Mouse (Mus musculus) heart, embryonic 11.5 days (tissue): ENCODE results near the gene Dyrk1a. TPM values are rescaled to one million over a fixed set of nuclear protein-coding genes. Genes with fewer than 3 reads are reported as not detected.

ENCODE experiments used
- ATAC-seq: fragments of 200-750 bp; cut with Nextera tagmentation; replicated peaks from 2 replicates; pipeline ENCODE4 v1.8.0; 2017; ENCODE audit warnings: moderate library complexity; ENCODE audit not compliant: insufficient number of reproducible peaks, low FRiP score, low TSS enrichment
- H3K27ac ChIP-seq: fragments of 300-500 bp; sonication (generic); 2 replicates; pipeline ENCODE4 v1.5.1; 2014; ENCODE audit warnings: mild to moderate bottlenecking, low read depth, low read length
- H3K27me3 ChIP-seq: fragments of 300-500 bp; sonication (generic); 2 replicates; pipeline ENCODE4 v1.6.1; 2014; ENCODE audit warnings: mild to moderate bottlenecking, low read length, mixed read lengths; ENCODE audit not compliant: control insufficient read depth, insufficient read depth
- H3K36me3 ChIP-seq: fragments of 300-500 bp; sonication (generic); 2 replicates; pipeline ENCODE4 v1.6.1; 2014; ENCODE audit warnings: mild to moderate bottlenecking, low read length, moderate library complexity, mixed read lengths; ENCODE audit not compliant: control insufficient read depth, insufficient read depth
- H3K4me1 ChIP-seq: fragments of 300-500 bp; sonication (generic); 2 replicates; pipeline ENCODE4 v1.6.1; 2014; ENCODE audit warnings: low read length; ENCODE audit not compliant: control insufficient read depth, insufficient read depth
- H3K4me2 ChIP-seq: fragments of 300-500 bp; sonication (generic); 2 replicates; pipeline ENCODE4 v1.6.1; 2014; ENCODE audit warnings: mild to moderate bottlenecking, moderate library complexity
- H3K4me3 ChIP-seq: fragments of 300-500 bp; sonication (generic); 2 replicates; pipeline ENCODE4 v1.5.1; 2014; ENCODE audit warnings: low read depth, low read length
- H3K9ac ChIP-seq: fragments of 300-500 bp; sonication (generic); 2 replicates; pipeline ENCODE4 v1.6.1; 2014; ENCODE audit warnings: mild to moderate bottlenecking, low read depth, low read length, moderate library complexity
- H3K9me3 ChIP-seq: fragments of 300-500 bp; sonication (generic); replicated peaks from 2 replicates; pipeline ENCODE4 v1.6.1; 2016; ENCODE audit warnings: low read length; ENCODE audit not compliant: control insufficient read depth
- WGBS: fragments of 180-500 bp; shearing (Covaris S2); extraction: QIAGEN DNeasy Blood & Tissue Kit; methylation state at CpG from one replicate; pipeline ENCODE4 v1.1.7; 2014; ENCODE audit not compliant: insufficient replicate concordance; 5-methylcytosine and 5-hydroxymethylcytosine counted together
- polyA plus RNA-seq: library from polyadenylated mRNA; unstranded; fragments of >200 nt; fragmentation: Nextera tagmentation; extraction: Ambion mirVana; gene quantifications from 2 replicates; pipeline ENCODE4 v1.2.1, GENCODE M21; 2014

Dyrk1a gene
- polyA plus RNA-seq, 1 experiment from 2014 or later: 11.6 TPM

DNA sequence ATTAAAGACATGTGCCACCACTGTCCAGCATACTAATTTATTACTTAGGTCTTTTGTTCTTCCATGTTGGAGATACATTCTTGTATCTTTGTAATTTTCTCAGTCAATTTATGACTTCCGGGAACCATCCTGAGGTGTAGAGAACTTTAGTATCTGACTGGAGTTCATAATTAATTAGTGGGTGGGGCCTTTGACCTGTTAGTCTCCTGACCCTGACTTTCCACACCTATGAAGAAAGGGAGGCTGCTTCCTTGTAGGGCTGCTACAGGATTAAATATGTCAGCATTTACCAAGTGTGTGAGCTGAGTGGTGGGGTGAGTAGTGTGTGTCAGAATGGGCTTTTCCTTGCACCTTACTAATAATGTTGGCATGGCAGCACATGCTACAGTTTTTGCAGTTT lies 36.4 kb downstream of the Dyrk1a start:
- Histone ChIP-seq H3K4me3 (no peak overlapping the region), H3K27ac (no peak overlapping the region), H3K27me3 (no peaks in the 10 kb centered on the region), H3K4me2 (no peak overlapping the region), H3K9ac (no peak overlapping the region), H3K9me3 (no peaks in the 10 kb centered on the region), H3K36me3 (no peaks in the 10 kb centered on the region), H3K4me1 (peaks cover 57% of the 10 kb centered on the region)
- no peak for ATAC-seq
- WGBS: 84% methylated on average over 1 of the region's 1 CpGs

- 51% methylated on average over 1 of the region's 1 CpGs for WGBS
- Histone ChIP-seq H3K9ac (no peak overlapping the region), H3K4me3 (no peak overlapping the region), H3K36me3 (no peaks in the 10 kb centered on the region), H3K4me1 (peaks cover 44% of the 10 kb centered on the region), H3K27ac (peak overlapping the region; percentile 50; the same call in 1 of the 2 replicates), H3K4me2 (no peak overlapping the region), H3K9me3 (no peaks in the 10 kb centered on the region), H3K27me3 (no peaks in the 10 kb centered on the region)
- ATAC-seq: no peak
These were observed 37.7 kb downstream of the Dyrk1a start for GRCm38 (mm10) chr16:94607468-94607867.

- 84% methylated on average over 9 of the region's 9 CpGs for WGBS
- H3K27ac ChIP-seq: no peak overlapping the region
- peaks cover 31% of the 10 kb centered on the region for H3K4me1 ChIP-seq
- ATAC-seq: no peak
- H3K36me3 ChIP-seq: no peaks in the 10 kb centered on the region
- no peaks in the 10 kb centered on the region for H3K9me3 ChIP-seq
- no peaks in the 10 kb centered on the region for H3K27me3 ChIP-seq
- H3K4me2 ChIP-seq: no peak overlapping the region
- no peak overlapping the region for H3K4me3 ChIP-seq
- H3K9ac ChIP-seq: no peak overlapping the region
These were observed 39.1 kb downstream of the Dyrk1a start for GRCm38 (mm10) chr16:94608706-94609594.

GRCm38 (mm10) chr16:94612573-94612972 lies 42.8 kb downstream of the Dyrk1a start:
- no peak for ATAC-seq
- Histone ChIP-seq H3K4me2 (no peak overlapping the region), H3K9ac (no peak overlapping the region), H3K4me1 (peaks cover 12% of the 10 kb centered on the region), H3K36me3 (peaks cover 3% of the 10 kb centered on the region), H3K9me3 (no peaks in the 10 kb centered on the region; the same call in 1 of the 2 replicates), H3K27ac (no peak overlapping the region), H3K4me3 (no peak overlapping the region), H3K27me3 (no peaks in the 10 kb centered on the region)
- 85% methylated on average over 8 of the region's 8 CpGs for WGBS

- H3K36me3 ChIP-seq: peaks cover 3% of the 10 kb centered on the region
These were observed 47.4 kb downstream of the Dyrk1a start for GRCm38 (mm10) chr16:94617255-94617654.

DNA sequence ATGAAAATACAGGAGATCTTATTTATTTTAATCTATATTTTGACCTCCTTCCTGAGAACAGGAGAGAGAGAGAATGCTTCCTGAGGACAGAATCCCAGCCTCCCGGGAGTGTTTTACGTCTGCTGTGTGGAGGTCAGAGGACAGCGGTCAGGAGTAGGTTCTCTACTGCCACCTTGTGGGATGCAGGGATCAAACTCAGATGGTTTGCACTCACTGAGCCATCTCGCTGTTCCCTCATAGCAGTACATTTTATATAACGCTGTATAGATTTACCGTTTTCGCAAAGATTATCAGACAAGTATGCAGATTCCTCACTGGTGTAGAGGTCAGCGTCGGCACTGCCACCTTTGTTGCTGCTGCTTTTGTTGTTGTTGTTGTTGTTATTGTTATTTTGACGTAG lies 48.7 kb downstream of the Dyrk1a start:
- Histone ChIP-seq H3K27ac (peak overlapping the region; percentile 1; the same call in 1 of the 2 replicates), H3K27me3 (no peaks in the 10 kb centered on the region), H3K9me3 (no peaks in the 10 kb centered on the region; the same call in 1 of the 2 replicates), H3K4me3 (no peak overlapping the region), H3K4me1 (peaks cover 7% of the 10 kb centered on the region), H3K36me3 (peaks cover 3% of the 10 kb centered on the region), H3K4me2 (no peak overlapping the region), H3K9ac (no peak overlapping the region)
- peak; percentile 63; the same call in 1 of the 2 replicates for ATAC-seq
- WGBS: 53% methylated on average over 10 of the region's 10 CpGs

More at GRCm38 (mm10) chr16:94617255-94617654, 47.4 kb downstream of the Dyrk1a start:
- no peak overlapping the region for H3K9ac ChIP-seq
- no peaks in the 10 kb centered on the region for H3K27me3 ChIP-seq
- ATAC-seq: no peak
- no peak overlapping the region for H3K27ac ChIP-seq
- 88% methylated on average over 6 of the region's 6 CpGs for WGBS
- H3K4me3 ChIP-seq: no peak overlapping the region
- H3K9me3 ChIP-seq: no peaks in the 10 kb centered on the region; the same call in 1 of the 2 replicates
- no peak overlapping the region for H3K4me2 ChIP-seq
- peaks cover 7% of the 10 kb centered on the region for H3K4me1 ChIP-seq

DNA sequence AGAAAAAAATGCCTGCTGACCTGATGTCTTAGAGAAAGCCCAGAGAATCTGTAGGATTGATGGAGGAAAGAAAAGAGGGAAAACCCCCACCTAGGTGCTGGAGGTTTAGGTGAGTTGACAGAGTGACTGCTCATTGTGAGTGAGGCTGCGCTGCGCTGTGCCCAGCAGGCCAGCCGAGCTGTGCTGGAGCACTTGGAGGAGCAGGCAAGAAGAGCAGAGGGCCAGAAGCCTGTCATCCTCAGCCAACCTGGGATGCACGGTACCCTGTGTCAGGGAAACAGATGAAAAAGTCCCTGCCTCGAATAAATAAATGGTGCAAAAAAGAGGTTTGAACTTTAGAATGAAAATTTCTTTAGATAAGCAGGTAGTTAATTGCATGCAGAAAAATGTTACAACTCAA lies 49.5 kb downstream of the Dyrk1a start:
- peaks cover 3% of the 10 kb centered on the region for H3K36me3 ChIP-seq

GRCm38 (mm10) chr16:94624871-94625270 lies 55.1 kb downstream of the Dyrk1a start:
- H3K9ac ChIP-seq: no peak overlapping the region
- H3K27me3 ChIP-seq: no peaks in the 10 kb centered on the region
- no peak overlapping the region for H3K4me3 ChIP-seq
- no peak for ATAC-seq
- no peaks in the 10 kb centered on the region for H3K9me3 ChIP-seq
- no peak overlapping the region for H3K27ac ChIP-seq
- no peaks in the 10 kb centered on the region for H3K36me3 ChIP-seq
- no peak overlapping the region for H3K4me2 ChIP-seq
- H3K4me1 ChIP-seq: peaks cover 30% of the 10 kb centered on the region
- 71% methylated on average over 4 of the region's 4 CpGs for WGBS

More for the DNA sequence above, 49.5 kb downstream of the Dyrk1a start:
- Histone ChIP-seq H3K4me3 (no peak overlapping the region), H3K9ac (no peak overlapping the region), H3K9me3 (no peaks in the 10 kb centered on the region; the same call in 1 of the 2 replicates), H3K4me2 (no peak overlapping the region), H3K4me1 (peaks cover 10% of the 10 kb centered on the region), H3K27me3 (no peaks in the 10 kb centered on the region), H3K27ac (no peak overlapping the region)
- 88% methylated on average over 5 of the region's 5 CpGs for WGBS
- no peak for ATAC-seq
